Mouse (Mus musculus) G1E (cell line): ENCODE measurements around the gene Dyrk1a. TPM values are rescaled to one million over a fixed set of nuclear protein-coding genes. Genes with fewer than 3 reads are reported as not detected.

ENCODE experiments used
- ATAC-seq: 2 replicates; pipeline ENCODE4 v1.8.0; 2016; ENCODE audit warnings: mild to moderate bottlenecking; ENCODE audit not compliant: insufficient number of reproducible peaks, poor library complexity, low FRiP score, severe bottlenecking; ENCODE audit errors: extremely low read depth
- DNase-seq: peaks from one replicate; pipeline ENCODE4 v3.0.0; 2012; ENCODE audit warnings: low spot score
- H3K27me3 ChIP-seq: 2 replicates; pipeline ENCODE4 v1.6.1; 2012; ENCODE audit warnings: mild to moderate bottlenecking, low read length, inconsistent platforms; ENCODE audit not compliant: insufficient read depth
- H3K36me3 ChIP-seq: replicated peaks from 2 replicates; pipeline ENCODE3; 2012; ENCODE audit warnings: mild to moderate bottlenecking, inconsistent platforms
- H3K4me1 ChIP-seq: 2 replicates; pipeline ENCODE4 v1.6.1; 2012; ENCODE audit warnings: low read depth, low read length, inconsistent platforms, mixed read lengths; ENCODE audit not compliant: insufficient read depth
- H3K4me3 ChIP-seq: 2 replicates; pipeline ENCODE4 v1.5.1; 2012; ENCODE audit warnings: low read depth, mild to moderate bottlenecking, inconsistent platforms, low read length, moderate library complexity, mixed read lengths
- H3K9me3 ChIP-seq: replicated peaks from 2 replicates; pipeline ENCODE4 v1.6.1; 2012; ENCODE audit warnings: inconsistent platforms
- CTCF ChIP-seq: IDR thresholded peaks from 2 replicates; pipeline ENCODE4 v1.5.1; 2012; ENCODE audit warnings: low read depth, low read length, inconsistent platforms, mixed read lengths
- GATA1 ChIP-seq: IDR thresholded peaks from 2 replicates; pipeline ENCODE4 v1.6.1; 2012; ENCODE audit warnings: borderline replicate concordance, low read length, inconsistent platforms, mixed read lengths
- GATA2 ChIP-seq: IDR thresholded peaks from 2 replicates; pipeline ENCODE4 v1.6.1; 2012; ENCODE audit warnings: low read depth, low read length, inconsistent platforms, borderline replicate concordance
- POLR2AphosphoS5 ChIP-seq: IDR thresholded peaks from 2 replicates; pipeline ENCODE4 v1.6.1; 2012; ENCODE audit warnings: low read depth, low read length, inconsistent platforms; ENCODE audit not compliant: insufficient replicate concordance
- TAL1 ChIP-seq: conservative IDR thresholded peaks from 2 replicates; pipeline ENCODE4 v1.6.1; 2012; ENCODE audit warnings: low read depth, low read length, inconsistent platforms, mixed read lengths
- polyA plus RNA-seq: library from polyadenylated mRNA; stranded (reverse); fragments of >175 nt; gene quantifications from 2 replicates; pipeline ENCODE4 v1.2.3, GENCODE M21; 2012
- total RNA-seq, 2 experiments: library from RNA; stranded (forward) in 1 of 2; stranded (reverse) in 1 of 2; fragments of 200-1000 nt in 1 of 2; fragments of >200 nt in 1 of 2; fragmentation: Nextera tagmentation in 1 of 2; gene quantifications; 2 replicates each; pipeline ENCODE4 v1.2.3; 2014 to 2017

Gene Dyrk1a
- total and polyA plus RNA-seq, 3 experiments, result 14.5 to 106 (median 67.3) TPM

DNA sequence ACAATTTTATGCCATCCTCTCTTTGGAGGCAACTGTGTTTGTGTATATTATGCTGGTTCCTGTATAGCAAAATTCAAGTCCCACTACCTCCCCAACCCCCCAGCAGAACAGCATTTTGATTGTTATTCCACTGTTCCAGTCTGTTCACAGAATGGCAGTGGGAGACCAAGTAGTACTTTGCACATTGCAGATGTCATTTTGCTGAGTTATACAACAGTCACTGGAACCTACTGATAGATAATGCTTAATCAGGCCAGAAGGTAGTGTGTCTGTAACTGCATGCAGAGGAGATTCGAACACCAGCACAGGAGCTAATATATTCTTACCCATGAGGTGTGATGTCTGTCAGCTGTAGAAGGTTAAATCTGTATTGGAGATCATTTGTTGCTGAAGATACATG, 32.4 kb downstream of the Dyrk1a start:
- TF ChIP-seq CTCF (no peak), GATA1 (no peak), POLR2AphosphoS5 (no peak), TAL1 (no peak), GATA2 (no peak)
- no peaks in the 10 kb centered on the region for H3K27me3 ChIP-seq
- DNase-seq (no peak), ATAC-seq (no peak)
- H3K9me3 ChIP-seq, result no peaks in the 10 kb centered on the region
- no peak overlapping the region for H3K4me3 ChIP-seq
- H3K4me1 ChIP-seq, result peaks cover 61% of the 10 kb centered on the region
- peaks cover 39% of the 10 kb centered on the region for H3K36me3 ChIP-seq

DNA sequence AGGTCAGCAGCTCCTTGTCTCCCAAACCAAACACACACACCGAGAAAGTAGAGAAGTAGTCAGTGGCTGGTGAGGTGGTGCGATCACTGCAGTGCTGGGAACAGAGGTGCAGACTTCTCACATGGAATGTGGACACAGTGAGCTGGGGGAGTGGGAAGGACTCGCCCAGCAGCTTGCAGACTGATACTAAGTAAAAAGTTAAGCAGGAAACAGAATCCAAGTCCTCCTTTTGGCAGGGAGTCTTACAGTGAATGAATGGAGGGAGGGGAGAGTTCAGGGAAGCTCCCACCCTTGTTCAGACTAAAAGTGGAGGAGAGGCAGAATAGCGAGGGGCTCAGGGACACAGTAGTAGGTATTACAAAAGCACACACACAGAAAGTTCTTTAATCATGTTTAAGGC, 32.9 kb downstream of the Dyrk1a start:
- ATAC-seq (no peak), DNase-seq (no peak)
- no peaks in the 10 kb centered on the region for H3K27me3 ChIP-seq
- no peaks in the 10 kb centered on the region for H3K9me3 ChIP-seq
- no peak overlapping the region for H3K4me3 ChIP-seq
- no peak for TF ChIP-seq TAL1
- TF ChIP-seq CTCF, result no peak
- no peak for TF ChIP-seq GATA2
- TF ChIP-seq GATA1, result no peak
- no peak for TF ChIP-seq POLR2AphosphoS5
- peaks cover 62% of the 10 kb centered on the region for H3K4me1 ChIP-seq
- H3K36me3 ChIP-seq, result peaks cover 43% of the 10 kb centered on the region

DNA sequence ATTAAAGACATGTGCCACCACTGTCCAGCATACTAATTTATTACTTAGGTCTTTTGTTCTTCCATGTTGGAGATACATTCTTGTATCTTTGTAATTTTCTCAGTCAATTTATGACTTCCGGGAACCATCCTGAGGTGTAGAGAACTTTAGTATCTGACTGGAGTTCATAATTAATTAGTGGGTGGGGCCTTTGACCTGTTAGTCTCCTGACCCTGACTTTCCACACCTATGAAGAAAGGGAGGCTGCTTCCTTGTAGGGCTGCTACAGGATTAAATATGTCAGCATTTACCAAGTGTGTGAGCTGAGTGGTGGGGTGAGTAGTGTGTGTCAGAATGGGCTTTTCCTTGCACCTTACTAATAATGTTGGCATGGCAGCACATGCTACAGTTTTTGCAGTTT, 36.4 kb downstream of the Dyrk1a start:
- TF ChIP-seq CTCF (no peak), GATA1 (no peak), TAL1 (no peak), GATA2 (no peak), POLR2AphosphoS5 (no peak)
- ATAC-seq (no peak), DNase-seq (no peak)
- H3K4me3 ChIP-seq, result no peak overlapping the region
- H3K27me3 ChIP-seq, result no peaks in the 10 kb centered on the region
- peaks cover 42% of the 10 kb centered on the region for H3K4me1 ChIP-seq
- H3K9me3 ChIP-seq, result no peaks in the 10 kb centered on the region
- peaks cover 33% of the 10 kb centered on the region for H3K36me3 ChIP-seq

DNA sequence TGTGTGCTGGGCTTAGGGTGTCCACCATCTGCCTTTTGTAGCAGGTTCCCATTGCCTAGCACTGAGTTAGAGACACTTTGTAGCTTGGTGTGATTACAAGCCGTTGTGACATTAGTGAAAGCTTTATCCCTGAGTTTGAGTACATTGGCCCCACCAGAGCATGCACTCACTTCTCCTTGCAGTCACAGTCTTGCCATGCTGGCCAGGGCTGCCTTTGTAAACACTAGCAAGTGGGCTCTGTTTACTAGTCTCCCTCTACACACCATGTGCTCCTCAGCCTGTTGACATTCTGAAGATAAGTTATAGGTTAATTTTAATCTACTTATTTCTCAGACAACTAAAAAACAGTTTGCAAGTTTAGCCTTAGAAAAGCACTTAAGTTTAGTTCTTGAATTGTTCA, 37.7 kb downstream of the Dyrk1a start:
- Histone ChIP-seq H3K9me3 (no peaks in the 10 kb centered on the region), H3K27me3 (no peaks in the 10 kb centered on the region), H3K4me3 (no peak overlapping the region), H3K36me3 (peaks cover 34% of the 10 kb centered on the region), H3K4me1 (peaks cover 30% of the 10 kb centered on the region)
- DNase-seq, result no peak
- TF ChIP-seq GATA2 (no peak), GATA1 (no peak), CTCF (no peak), POLR2AphosphoS5 (no peak), TAL1 (no peak)
- ATAC-seq, result no peak

DNA sequence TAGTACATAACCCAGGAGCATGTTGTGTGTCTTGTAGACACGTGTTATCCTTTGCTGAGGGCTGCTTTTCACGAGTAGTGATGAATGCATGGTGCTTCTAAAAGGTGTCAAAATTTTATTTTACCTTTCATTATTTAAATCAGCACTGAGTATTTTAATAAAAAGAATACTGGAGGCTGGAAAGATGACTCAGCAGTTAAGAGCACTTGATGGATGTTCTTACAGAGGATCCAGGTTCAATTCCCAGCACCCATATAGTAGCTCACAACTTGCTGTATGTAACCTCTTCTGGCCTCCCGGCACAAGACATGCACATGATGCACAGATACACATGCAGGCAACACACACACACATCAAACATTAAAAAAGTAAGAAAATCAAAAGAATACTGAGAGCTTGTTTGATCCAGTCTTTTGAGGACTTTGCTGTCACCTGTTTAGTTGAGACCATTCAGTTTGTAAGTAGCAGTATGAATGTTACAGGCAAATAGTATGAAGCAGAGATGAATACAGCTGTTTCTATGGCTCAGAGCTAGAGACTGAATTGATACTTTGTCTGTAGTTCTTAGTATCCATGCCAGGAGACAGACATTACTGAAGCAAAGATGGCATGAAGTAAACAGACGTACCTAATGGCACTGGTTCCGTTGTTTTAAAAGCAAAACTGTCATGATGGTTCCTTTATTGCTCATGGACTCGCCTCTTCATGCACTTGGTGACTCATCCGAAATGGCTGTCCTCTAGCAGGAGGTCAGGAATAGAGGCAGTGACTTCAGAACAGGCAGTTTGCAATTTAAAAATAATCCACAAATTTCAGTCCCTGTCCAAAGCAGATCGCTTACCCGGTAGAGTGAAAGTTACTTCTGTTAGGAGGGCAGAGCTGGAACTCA, 39.1 kb downstream of the Dyrk1a start:
- ATAC-seq, result no peak

DNA sequence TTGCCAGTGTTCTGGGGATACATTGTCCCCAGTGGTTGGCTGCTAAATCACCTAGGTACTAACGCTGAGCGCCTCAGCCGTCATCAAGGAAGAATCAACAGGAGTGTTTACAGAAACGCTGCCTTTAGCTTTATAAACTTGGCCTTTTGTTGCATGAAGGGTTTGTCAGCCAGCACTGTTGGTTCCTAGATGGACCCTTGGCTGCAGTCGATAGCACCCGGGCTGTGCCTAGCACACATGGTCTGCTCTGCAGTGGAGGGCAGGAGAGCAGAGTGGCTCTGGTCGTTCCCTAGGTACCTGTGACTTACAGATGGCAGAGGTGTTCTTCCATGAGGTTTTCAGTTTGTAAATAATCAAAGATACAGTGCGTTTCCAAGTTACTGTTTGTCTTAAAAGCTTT, 42.8 kb downstream of the Dyrk1a start:
- Histone ChIP-seq H3K4me3 (no peak overlapping the region), H3K36me3 (peaks cover 52% of the 10 kb centered on the region), H3K9me3 (no peaks in the 10 kb centered on the region), H3K27me3 (no peaks in the 10 kb centered on the region), H3K4me1 (peaks cover 23% of the 10 kb centered on the region)
- TF ChIP-seq GATA2 (no peak), POLR2AphosphoS5 (no peak)
- no peak for ATAC-seq
- DNase-seq, result no peak

More for the DNA sequence above, 39.1 kb downstream of the Dyrk1a start:
- Histone ChIP-seq H3K4me3 (no peak overlapping the region), H3K27me3 (no peaks in the 10 kb centered on the region), H3K36me3 (peaks cover 32% of the 10 kb centered on the region), H3K4me1 (peaks cover 20% of the 10 kb centered on the region), H3K9me3 (no peaks in the 10 kb centered on the region)
- DNase-seq, result no peak
- no peak for TF ChIP-seq CTCF
- TF ChIP-seq GATA1, result no peak
- TF ChIP-seq TAL1, result no peak
- no peak for TF ChIP-seq POLR2AphosphoS5
